Mouse (Mus musculus) ovary, adult 18-20 months (tissue): Measurements from ENCODE around the gene Dgke.
"Not testable (repeated sequence)": the region's sequence is repeated elsewhere in the genome, so short reads cannot be mapped to it uniquely, and the experiment has no call there.

ENCODE experiments used
- DNase-seq: peaks from one replicate; pipeline ENCODE4 v3.0.0; 2022; ENCODE audit warnings: low spot score, mixed read lengths

Gene Dgke

GRCm38 (mm10) chr11:89002621-89003020 lies 64.0 kb downstream of the Dgke start:
- DNase-seq: no peak

DNA sequence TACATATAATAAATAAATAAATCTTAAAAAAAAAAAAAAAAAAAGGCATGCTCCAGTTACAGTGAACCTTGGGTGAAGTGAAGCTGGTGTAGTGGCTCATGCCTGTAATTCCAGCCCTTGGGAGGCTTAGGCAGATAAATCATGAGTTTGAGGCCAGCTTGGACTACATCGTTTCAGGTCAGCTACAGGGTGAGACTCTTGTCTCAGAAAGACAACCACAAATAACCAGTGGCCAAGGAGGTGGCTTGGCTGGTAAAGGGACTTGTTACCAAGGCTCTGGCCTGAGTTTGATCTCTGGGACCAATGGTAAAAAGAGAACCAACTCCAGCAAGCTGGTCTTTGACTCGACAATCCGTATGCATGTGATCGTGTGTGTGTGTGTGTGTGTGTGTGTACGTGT lies 64.6 kb downstream of the Dgke start:
- DNase-seq: no peak

DNA sequence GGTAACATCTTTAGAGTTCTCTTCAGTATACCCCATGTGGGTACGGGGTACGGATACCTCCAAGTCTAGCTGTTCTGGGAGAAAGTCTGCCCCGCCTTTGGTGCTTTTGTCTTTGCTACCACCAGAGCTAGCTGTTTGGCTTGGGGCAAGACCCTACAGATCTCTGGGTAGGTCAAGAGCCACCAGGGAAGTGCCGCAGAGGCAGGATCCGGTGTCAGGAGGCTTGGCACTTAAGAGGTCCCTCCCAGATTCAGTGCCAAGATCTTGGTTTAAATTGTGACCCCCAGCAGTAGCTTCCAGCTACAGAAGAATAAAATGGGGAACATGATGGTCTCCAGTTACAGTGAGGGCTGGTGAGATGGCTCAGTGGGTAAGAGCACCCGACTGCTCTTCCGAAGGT lies 65.1 kb downstream of the Dgke start:
- DNase-seq: no peak

DNA sequence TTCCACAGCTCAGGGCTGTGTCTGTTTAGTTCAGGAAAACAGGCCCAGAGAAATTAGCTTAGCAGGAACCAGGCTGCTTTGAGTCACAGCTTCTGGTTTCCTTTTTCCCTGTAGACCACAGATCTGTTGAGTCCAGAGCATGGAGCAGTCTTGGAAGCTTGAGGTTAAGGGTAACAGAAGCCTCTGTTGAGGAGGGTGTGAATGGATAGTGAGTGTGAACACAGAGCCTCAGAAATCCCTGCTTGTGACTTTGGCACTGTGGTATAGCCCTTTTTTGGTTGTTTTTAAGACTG lies 66.2 kb downstream of the Dgke start:
- no peak for DNase-seq

- DNase-seq: no peak
These were observed 66.7 kb downstream of the Dgke start for GRCm38 (mm10) chr11:88999723-89000526.

DNA sequence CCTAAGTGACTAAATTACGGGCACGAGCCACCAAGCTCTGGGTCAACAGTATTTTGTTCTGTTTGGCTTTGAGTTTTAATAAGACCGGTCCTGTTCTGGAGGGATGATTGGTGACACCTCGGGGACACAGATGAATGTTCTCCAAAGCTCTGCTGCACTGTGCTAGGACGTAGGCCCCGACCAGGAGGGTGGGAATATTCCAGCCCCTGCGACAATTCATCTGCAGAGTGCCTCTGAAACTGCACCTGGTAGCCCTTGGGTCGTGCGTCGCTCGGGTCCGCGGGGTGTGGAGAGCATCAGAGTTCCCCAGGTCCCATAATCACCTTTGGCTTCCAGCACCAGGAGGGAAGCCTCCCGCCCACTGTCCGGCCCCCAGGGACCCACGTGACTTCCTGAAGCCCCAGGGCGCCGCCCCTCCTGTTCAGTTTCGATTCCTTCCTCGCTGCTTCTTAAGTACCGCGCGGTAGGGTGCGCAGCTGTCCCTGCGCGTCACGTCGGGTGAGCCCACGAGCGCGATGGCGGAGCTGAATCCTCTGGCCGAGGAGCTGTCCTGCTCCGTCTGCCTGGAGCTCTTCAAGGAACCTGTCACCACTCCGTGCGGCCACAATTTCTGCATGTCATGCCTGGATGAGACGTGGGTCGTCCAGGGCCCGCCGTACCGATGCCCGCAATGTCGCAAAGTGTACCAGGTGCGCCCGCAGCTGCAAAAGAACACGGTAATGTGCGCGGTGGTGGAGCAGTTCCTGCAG lies 67.5 kb downstream of the Dgke start, which contains the start of gene Trim25:
Gene Trim25, plus strand, starts transcription at position 403 of the 749 bp plus-strand sequence.
- peak; percentile 88 for DNase-seq

DNA sequence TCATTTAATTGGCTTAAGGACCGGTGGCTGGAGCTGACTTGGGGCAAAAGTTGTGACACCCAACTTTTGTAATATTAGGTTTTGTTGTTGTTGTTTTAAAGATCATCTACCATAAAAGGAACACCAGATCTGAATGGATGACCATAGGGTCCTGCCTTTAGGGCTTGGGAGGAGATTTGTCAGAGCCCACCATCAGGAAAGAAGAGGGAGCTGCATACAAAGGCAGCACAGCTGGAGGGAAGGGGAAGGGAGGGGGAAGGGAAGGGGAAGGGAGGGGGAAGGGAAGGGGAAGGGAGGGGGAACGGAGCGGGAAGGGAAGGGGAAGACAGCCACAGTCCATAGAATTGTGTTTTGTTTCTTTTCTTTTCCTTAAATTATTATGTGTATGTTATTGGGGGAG lies 68.2 kb downstream of the Dgke start:
- no peak for DNase-seq

- DNase-seq: not testable (repeated sequence)
These were observed 69.3 kb downstream of the Dgke start for GRCm38 (mm10) chr11:88997343-88997742.

- no peak for DNase-seq
These were observed 70.2 kb downstream of the Dgke start for GRCm38 (mm10) chr11:88996427-88996826.

- no peak for DNase-seq
These were observed 71.0 kb downstream of the Dgke start for GRCm38 (mm10) chr11:88995616-88996015.

DNA sequence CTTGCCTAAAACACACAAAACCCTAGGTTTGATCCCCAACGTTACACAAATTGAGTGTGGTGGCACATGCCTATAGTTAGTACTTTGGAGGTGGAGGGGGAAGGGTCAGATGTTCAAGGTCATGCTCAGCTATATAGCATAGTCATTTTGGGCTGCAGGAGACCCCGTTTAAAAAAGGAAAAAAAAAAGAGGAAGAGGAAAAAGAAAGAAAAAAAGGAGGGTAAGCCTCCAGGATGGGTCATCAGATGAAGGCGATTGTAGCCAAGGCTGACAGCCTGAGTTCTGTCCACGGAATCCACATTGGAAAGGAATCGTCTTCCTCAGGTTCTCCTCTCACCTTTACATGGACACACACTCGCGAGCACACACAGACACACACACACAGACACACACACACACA lies 72.2 kb downstream of the Dgke start:
- DNase-seq: no peak

GRCm38 (mm10) chr11:88993625-88994024 lies 73.0 kb downstream of the Dgke start:
- DNase-seq: no peak

DNA sequence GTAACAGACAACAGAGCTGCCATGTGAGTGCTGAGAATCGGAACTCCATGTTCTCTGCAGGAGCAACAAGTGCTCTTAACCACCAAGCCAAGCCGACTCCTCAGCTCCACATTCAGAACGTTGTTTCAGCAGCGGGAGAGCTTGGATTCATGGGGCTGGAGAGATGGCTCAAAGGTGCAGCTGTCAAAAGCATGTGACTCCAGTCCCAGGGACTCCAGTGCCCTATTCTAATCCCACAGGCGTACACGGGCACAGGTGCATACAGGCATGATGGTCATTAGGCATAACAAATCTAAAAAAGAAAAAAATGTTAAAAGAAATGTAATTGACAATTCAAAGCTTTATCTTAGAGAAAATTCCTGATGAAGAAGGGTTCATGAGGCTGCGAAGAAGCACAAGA lies 73.5 kb downstream of the Dgke start:
- no peak for DNase-seq

- DNase-seq: no peak
These were observed 77.1 kb downstream of the Dgke start for GRCm38 (mm10) chr11:88989530-88989929.

DNA sequence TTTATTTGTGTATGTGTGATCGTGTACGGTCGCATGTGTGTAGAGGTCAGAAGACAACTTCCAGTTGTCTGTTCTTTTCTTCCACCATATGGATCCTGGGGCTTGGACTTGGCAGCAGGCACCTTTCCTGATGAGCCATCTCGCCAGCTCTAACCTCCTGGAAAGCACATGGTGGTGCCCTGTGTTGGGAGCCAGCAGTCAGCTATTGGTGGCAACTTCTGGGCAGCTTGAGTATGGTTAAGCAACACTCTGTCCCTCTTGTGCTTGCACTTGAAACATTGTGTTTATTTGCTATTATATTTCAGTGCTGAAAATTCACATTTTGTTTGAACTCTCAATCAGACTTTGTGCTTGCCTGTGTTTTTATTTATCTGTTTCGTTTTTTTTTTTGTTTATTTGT lies 77.7 kb downstream of the Dgke start:
- DNase-seq: no peak

DNA sequence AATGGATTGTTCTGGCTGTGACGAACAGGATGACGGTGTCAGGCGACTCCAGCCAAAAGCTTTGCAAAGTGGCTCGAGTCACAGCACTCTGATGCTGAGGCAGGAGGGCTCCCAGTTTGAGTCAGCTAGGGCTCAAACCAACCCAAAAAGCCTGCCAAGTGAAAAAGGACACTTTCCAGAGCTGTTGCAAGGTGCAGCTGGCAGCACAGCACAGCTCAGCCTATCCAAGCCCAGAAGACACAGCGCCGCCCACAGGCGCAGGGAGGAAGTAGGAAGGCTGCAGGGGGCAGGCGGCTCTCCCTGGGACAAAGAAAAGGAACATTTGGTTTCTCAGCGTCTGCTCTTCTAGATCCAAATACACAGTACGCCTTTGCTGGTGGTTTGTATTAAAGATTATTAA lies 80.0 kb downstream of the Dgke start:
- DNase-seq: no peak
